Mouse (Mus musculus) stomach, postnatal 0 days (tissue): Measurements from ENCODE around the gene Msn. TPM values are rescaled to one million over a fixed set of nuclear protein-coding genes. Genes with fewer than 3 reads are reported as not detected.
A peak's percentile ranks its signal among the peaks of the same experiment; 100 is the strongest.

ENCODE experiments used
- ATAC-seq: fragments of 200-750 bp; cut with Nextera tagmentation; 2 replicates; pipeline ENCODE4 v1.8.0; 2017; ENCODE audit not compliant: low FRiP score, low TSS enrichment
- DNase-seq: peaks from one replicate; pipeline ENCODE4 v3.0.0-alpha.2; 2016; ENCODE audit warnings: low spot score
- H3K27ac ChIP-seq: fragments of 300-500 bp; sonication (generic); replicated peaks from 2 replicates; pipeline ENCODE4 v1.5.1; 2014; ENCODE audit warnings: mild to moderate bottlenecking, control low read depth
- H3K27me3 ChIP-seq: fragments of 300-500 bp; sonication (generic); 2 replicates; pipeline ENCODE4 v1.6.1; 2014; ENCODE audit warnings: low read length; ENCODE audit not compliant: control insufficient read depth, insufficient read depth
- H3K36me3 ChIP-seq: fragments of 300-500 bp; sonication (generic); 2 replicates; pipeline ENCODE4 v1.6.1; 2014; ENCODE audit warnings: low read length, mixed read lengths; ENCODE audit not compliant: control insufficient read depth, insufficient read depth
- H3K4me1 ChIP-seq: fragments of 300-500 bp; sonication (generic); replicated peaks from 2 replicates; pipeline ENCODE4 v1.6.1; 2014; ENCODE audit warnings: antibody characterized with exemption; ENCODE audit not compliant: control insufficient read depth, insufficient read depth
- H3K4me2 ChIP-seq: fragments of 300-500 bp; sonication (generic); replicated peaks from 2 replicates; pipeline ENCODE4 v1.6.1; 2014; ENCODE audit warnings: low read depth, mild to moderate bottlenecking, control low read depth, moderate library complexity
- H3K4me3 ChIP-seq: fragments of 300-500 bp; sonication (generic); 2 replicates; pipeline ENCODE4 v1.5.1; 2014; ENCODE audit warnings: low read depth, low read length, control low read depth
- H3K9ac ChIP-seq: fragments of 300-500 bp; sonication (generic); 2 replicates; pipeline ENCODE4 v1.6.1; 2014; ENCODE audit warnings: mild to moderate bottlenecking, low read length, control low read depth, mixed read lengths
- H3K9me3 ChIP-seq: fragments of 300-500 bp; sonication (generic); 2 replicates; pipeline ENCODE4 v1.6.1; 2016; ENCODE audit warnings: low read length; ENCODE audit not compliant: control insufficient read depth
- CTCF ChIP-seq: IDR thresholded peaks from 2 replicates; pipeline ENCODE4 v1.5.1; 2016; ENCODE audit warnings: antibody characterized with exemption, low read depth, mild to moderate bottlenecking, moderate library complexity
- EP300 ChIP-seq: optimal IDR thresholded peaks from 2 replicates; pipeline ENCODE3; 2016; ENCODE audit warnings: antibody characterized with exemption
- WGBS: fragments of 180-500 bp; shearing (Covaris S2); extraction: QIAGEN DNeasy Blood & Tissue Kit; methylation state at CpG from one replicate; pipeline ENCODE4 v1.1.7; 2014; 5-methylcytosine and 5-hydroxymethylcytosine counted together
- polyA plus RNA-seq: library from polyadenylated mRNA; unstranded; fragments of >200 nt; fragmentation: Nextera tagmentation; extraction: Ambion mirVana; gene quantifications from 2 replicates; pipeline ENCODE4 v1.2.1, GENCODE M21; 2015

Msn gene
- polyA plus RNA-seq, 1 experiment from 2014 or later = 34.9 TPM

GRCm38 (mm10) chrX:96097491-96097970 is 1.7 kb downstream of the Msn start:
- H3K36me3 ChIP-seq = no peaks in the 10 kb centered on the region
- peak overlapping the region; percentile 53 for H3K4me2 ChIP-seq
- no peak overlapping the region for H3K27ac ChIP-seq
- ATAC-seq (no peak), DNase-seq (no peak)
- no peak for TF ChIP-seq CTCF
- TF ChIP-seq EP300 = no peak
- WGBS = 50% methylated on average over 5 of the region's 5 CpGs
- no peaks in the 10 kb centered on the region for H3K4me1 ChIP-seq
- no peak overlapping the region for H3K9ac ChIP-seq
- H3K9me3 ChIP-seq = no peaks in the 10 kb centered on the region
- peak overlapping the region; percentile 12; the same call in 1 of the 2 replicates for H3K4me3 ChIP-seq
- no peaks in the 10 kb centered on the region for H3K27me3 ChIP-seq

GRCm38 (mm10) chrX:96099003-96099402 is 3.2 kb downstream of the Msn start:
- no peak for ATAC-seq
- no peak overlapping the region for H3K4me3 ChIP-seq
- H3K9ac ChIP-seq = no peak overlapping the region
- no peak for DNase-seq
- no peaks in the 10 kb centered on the region for H3K36me3 ChIP-seq
- no peaks in the 10 kb centered on the region for H3K27me3 ChIP-seq
- no peak overlapping the region for H3K27ac ChIP-seq
- no peaks in the 10 kb centered on the region for H3K9me3 ChIP-seq
- no peaks in the 10 kb centered on the region for H3K4me1 ChIP-seq
- H3K4me2 ChIP-seq = no peak overlapping the region
- 74% methylated on average over 2 of the region's 2 CpGs for WGBS
- TF ChIP-seq CTCF = no peak

GRCm38 (mm10) chrX:96107427-96108291 is 11.8 kb downstream of the Msn start:
- H3K27me3 ChIP-seq = no peaks in the 10 kb centered on the region
- no peak overlapping the region for H3K9ac ChIP-seq
- H3K4me1 ChIP-seq = no peaks in the 10 kb centered on the region
- DNase-seq = no peak
- no peak overlapping the region for H3K4me3 ChIP-seq
- ATAC-seq = no peak
- H3K9me3 ChIP-seq = no peaks in the 10 kb centered on the region
- no peak overlapping the region for H3K27ac ChIP-seq
- TF ChIP-seq EP300 (no peak), CTCF (no peak)
- H3K4me2 ChIP-seq = no peak overlapping the region
- H3K36me3 ChIP-seq = no peaks in the 10 kb centered on the region
- WGBS = 52% methylated on average over 3 of the region's 3 CpGs

- ATAC-seq = no peak
- Histone ChIP-seq H3K4me2 (no peak overlapping the region), H3K9ac (no peak overlapping the region), H3K4me3 (no peak overlapping the region), H3K4me1 (no peaks in the 10 kb centered on the region), H3K36me3 (no peaks in the 10 kb centered on the region), H3K27ac (no peak overlapping the region), H3K9me3 (no peaks in the 10 kb centered on the region), H3K27me3 (no peaks in the 10 kb centered on the region)
- DNase-seq = no peak
- TF ChIP-seq CTCF (no peak), EP300 (no peak)
These were observed 17.3 kb downstream of the Msn start for GRCm38 (mm10) chrX:96113106-96113634.

- TF ChIP-seq CTCF (no peak), EP300 (no peak)
- no peak overlapping the region for H3K4me2 ChIP-seq
These were observed 19.7 kb downstream of the Msn start for GRCm38 (mm10) chrX:96115501-96115900.

GRCm38 (mm10) chrX:96117366-96117765 is 21.5 kb downstream of the Msn start:
- DNase-seq = no peak
- WGBS = 67% methylated on average over 1 of the region's 1 CpGs
- H3K4me3 ChIP-seq = no peak overlapping the region

More at GRCm38 (mm10) chrX:96115501-96115900, 19.7 kb downstream of the Msn start:
- ATAC-seq = no peak
- Histone ChIP-seq H3K9me3 (no peaks in the 10 kb centered on the region), H3K9ac (no peak overlapping the region), H3K4me3 (no peak overlapping the region), H3K27me3 (no peaks in the 10 kb centered on the region), H3K27ac (no peak overlapping the region), H3K4me1 (no peaks in the 10 kb centered on the region), H3K36me3 (no peaks in the 10 kb centered on the region)
- no peak for DNase-seq

More at GRCm38 (mm10) chrX:96117366-96117765, 21.5 kb downstream of the Msn start:
- no peak overlapping the region for H3K9ac ChIP-seq
- TF ChIP-seq EP300 = no peak
- no peak for TF ChIP-seq CTCF
- no peaks in the 10 kb centered on the region for H3K9me3 ChIP-seq
- no peaks in the 10 kb centered on the region for H3K4me1 ChIP-seq
- H3K27me3 ChIP-seq = no peaks in the 10 kb centered on the region
- no peaks in the 10 kb centered on the region for H3K36me3 ChIP-seq
- H3K4me2 ChIP-seq = no peak overlapping the region
- no peak for ATAC-seq
- H3K27ac ChIP-seq = no peak overlapping the region
